Mouse (Mus musculus) gastrocnemius, adult 8-10 months (tissue): Measurements from ENCODE around the gene Slit1. TPM values are rescaled to one million over a fixed set of nuclear protein-coding genes. Genes with fewer than 3 reads are reported as not detected.

ENCODE experiments used
- DNase-seq, 2 experiments: peaks; one replicate each; pipeline ENCODE4 v3.0.0; 2022; ENCODE audit warnings: low spot score in 2 of 2
- total RNA-seq, 4 experiments: library from RNA; stranded (reverse); gene quantifications; 2 replicates each; pipeline ENCODE4 v1.2.4; 2022

Gene Slit1
- total RNA-seq, 4 experiments from 2014 or later, result 0.21 to 1.7 (median 0.76) TPM

DNA sequence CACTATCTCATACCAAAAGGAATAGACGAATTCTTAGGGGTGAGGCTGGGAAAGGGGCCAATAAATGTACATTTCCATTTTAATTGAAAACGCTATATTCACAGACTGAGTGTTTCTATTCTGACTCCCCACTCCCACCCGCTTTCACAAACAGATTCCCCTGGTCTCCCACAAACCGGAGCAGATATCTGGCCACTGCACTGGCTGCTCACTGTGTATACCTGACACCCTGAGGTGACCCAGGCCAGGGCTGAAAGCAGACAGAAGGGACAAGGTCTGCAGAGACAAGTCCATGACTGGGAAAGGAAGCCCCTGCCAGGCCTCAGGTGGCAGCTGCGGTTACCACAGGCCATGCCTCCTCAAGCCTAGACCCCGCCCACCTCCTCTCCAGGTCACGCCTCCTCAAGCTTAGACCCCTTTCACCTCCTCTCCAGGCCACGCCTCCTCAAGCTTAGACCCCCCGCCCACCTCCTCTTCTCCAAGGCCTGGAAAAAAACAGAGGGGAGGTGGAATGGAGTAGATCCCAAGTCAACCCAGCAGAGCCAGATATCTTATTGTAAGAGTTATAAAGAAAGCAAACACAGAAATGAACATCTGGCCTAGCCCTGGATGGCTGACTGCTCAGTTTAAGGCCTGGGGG is 18.5 kb downstream of the Slit1 start:
- DNase-seq, result no peak

DNA sequence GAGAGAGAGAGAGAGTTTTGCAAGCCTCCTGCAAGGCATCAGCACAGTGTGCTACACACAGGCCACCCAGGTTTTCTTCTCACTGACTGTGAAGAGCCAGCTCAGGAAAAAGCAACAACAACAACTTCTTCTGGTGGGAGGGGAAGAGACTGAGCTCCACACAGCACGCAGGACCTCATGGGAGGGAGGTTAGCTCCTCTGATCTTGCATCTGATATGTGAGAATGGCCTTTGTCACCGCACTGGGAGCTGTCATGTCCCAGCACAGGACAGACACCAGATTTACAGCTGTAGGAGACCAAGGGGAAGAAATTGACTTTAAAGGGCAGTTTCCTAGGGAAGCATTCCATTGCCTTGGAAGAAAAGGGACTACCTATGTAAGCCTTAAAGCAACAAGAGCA is 20.1 kb downstream of the Slit1 start:
- no peak for DNase-seq

DNA sequence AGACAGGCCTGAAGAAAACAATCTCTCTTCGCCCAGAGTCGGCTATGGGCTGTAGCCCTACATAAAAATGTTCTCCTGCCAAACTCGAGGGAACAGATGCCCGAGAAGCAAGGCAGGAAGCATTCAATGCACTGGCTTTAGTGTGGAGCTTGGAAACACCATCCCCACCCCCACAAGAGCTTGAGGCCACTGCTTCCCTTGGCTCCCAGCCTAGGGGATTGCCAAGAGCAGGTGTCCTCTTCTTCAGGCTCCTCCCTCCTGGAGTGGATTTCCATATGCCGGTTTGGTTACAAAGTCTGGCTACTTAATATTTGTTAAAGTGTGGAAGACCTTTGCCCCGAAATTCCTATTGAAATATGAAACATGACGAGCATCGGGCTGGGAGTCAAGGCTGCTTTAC is 24.0 kb downstream of the Slit1 start:
- no peak for DNase-seq

DNA sequence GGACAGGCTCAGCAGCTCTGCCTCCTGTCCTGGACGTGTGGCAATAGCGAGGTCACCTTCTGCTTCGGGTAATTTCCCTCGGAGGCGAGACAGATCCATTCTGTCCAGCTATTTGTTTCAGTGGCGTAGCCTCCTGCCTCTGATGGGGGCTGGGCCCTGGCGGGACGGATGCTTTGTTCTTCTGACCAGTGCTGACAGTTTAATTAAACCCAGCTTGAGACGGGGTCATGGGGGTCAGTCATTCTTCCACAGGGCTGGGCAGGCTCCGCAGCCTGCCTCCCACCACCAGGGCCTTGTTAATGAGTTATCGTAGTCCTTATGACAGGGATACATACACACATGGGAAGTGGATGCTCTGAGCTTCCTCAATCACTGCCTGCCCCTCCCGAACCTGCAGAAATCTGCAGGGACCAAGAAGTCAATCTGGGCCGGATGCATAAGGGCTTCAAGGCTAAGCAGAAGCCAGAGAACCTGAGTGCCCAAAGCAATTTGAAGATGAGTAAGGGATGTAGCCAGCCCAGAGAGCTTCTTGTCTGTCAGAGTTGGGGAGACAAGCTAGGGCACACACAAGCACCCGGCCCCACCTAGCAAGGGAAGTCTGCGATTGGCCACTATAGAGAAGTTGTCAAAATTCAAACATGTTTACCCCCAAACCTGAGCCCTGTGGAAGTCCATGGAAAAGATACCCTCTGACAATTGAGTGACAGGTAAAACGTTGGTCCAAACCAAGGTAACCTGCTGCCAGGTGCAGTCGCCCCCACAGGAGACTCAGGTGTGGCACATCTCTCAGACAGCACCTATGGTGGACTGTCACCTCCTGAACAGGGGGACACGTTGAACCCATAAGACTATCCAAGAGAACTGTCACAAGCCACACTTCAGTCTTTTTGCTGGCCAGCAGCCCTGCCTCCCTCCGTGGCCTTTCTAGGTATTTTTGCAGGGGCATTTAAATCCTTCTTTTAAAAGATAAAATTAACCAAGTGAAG is 26.9 kb downstream of the Slit1 start:
- no peak for DNase-seq

DNA sequence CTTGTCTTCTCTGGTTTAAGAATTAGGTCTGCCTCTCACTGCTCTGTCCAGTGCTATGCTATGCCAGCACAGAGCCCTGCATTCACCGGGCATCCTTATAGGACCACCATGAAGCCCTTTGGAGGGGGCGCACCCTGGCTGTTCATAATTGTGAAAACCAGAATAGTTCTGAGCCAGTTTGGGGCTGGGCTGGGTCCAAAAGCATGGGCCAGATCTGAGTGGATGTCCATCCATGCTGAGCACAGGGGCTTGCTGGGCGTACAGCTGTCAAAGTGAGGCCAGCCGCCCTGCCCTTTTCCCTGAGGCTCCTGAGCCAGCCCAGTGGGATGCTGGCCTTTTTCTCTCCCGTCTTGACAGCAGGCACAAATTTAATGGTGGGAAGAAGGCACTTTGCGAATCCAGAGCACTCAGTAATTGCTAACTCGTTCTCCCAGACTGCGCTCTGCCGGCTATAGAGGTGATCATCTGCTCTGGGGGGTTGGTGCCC is 29.0 kb downstream of the Slit1 start:
- DNase-seq, result no peak

DNA sequence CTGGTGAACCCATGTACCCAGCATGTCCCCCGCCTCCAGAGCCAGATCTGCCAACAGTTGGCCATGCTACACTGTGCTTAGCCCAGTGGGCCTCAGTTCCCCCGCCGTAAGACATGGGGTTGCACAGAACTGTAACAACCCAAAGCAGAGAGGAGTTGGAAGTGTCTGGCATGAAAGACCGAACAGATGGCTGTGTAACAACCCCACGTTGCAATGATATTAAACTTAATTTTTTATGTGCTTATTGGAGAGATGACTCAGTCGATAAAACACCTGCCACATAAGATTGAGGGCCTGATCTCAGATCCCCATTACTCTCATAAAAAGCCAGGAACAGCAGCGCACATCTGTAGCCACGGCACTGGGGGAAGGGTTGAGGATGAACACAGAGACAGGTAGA is 30.6 kb downstream of the Slit1 start:
- DNase-seq, result no peak

DNA sequence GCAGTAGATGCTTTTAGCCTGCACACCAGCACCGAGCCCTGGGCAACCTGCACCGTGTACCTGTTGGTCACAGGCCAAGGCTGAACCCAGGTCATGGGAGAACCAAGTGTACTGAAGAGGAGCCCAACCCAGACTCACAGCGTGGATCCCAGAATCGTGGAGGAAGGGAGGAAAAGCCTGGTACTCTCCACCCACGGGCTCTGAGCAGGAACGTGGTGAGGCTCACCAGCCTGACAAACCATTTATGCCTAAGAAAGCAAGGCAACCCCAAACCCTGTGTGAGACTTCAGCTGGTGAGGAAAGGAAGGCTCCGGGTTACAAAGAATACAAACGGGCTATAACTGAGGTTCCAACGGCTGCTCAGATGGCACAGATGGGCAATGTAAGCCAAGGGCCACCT is 31.8 kb downstream of the Slit1 start:
- DNase-seq, result no peak

DNA sequence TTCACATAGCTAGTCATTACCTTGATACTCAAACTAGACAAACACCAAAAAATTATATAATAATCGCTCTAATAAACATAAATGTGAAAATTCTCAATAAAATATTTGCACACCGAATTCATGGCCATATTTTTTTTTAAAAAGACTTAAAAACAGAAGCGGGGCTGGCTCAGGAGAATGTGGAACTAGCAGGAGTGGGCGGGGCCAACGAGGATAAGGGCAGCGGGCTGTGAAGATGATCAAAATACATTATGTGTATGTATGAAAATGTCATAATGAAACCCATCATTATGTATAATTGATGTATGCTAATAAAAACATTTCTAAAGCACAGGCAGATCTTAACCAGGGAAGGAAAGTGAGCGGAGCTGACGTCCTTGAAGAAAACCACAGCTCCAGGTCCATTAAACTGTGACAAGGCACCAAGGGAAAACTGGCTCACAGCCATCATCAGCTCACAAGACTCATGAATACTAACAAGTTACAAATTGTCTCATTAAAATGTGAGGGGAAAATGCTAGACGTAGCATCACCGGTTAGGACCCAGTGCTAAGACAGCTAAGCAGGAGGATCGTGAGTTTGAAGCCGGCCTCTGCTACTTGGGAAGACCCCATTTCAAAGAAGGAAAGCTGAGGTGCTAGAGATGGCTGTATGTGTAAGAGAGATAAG is 33.8 kb downstream of the Slit1 start:
- DNase-seq, result no peak

DNA sequence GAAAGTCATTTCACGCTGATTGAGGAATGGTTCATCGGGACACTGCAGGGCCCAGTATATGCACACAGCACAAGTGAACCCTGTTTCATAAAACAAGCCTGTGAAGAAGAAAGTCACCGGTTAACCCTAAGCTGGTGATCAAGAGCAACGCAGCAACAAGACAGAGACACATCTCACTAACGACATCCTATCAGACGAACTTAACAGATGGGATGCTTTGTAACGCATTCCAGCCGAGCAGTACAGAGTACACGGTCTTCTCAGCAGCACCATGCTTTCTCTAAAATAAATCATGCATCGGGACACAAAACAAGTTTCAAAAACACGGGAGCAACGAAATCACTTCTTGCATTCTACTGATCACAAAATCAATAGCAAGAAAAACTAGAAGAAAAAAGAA is 35.6 kb downstream of the Slit1 start:
- DNase-seq, result no peak

DNA sequence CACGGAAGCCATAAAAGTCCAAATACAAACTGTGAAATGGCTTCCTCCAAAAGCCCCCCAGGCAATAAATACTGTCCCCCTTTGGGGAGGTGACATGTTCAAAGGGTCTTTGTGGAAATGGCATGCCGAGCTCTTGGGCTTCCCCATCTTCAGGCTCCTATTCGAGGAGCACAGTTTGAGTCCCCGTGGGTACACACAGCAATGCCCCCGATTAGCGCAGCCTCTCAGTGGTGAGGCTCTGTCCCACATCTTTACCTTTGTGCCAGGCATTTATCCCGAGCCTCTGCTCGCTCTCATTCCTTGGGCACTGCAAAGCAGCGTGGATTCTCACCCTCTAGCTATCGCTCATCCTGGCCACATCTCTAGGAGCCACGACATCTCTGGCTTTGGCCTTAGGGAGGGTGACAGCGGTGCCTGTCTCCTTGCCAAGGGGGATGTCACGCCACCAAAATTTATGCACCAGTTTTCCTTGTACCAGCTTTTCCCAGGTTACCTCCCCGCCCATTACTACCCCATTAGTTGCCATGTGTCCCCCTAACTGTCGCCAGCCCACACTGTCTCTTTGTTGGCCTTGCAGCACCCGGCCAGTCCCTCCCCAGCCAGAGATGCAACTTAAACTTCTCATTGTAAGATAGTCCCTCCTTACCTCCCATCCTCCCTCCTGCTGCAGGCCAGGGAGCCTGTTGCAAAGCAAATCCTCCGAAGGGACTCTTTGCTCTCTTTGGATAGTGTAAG is 37.2 kb downstream of the Slit1 start:
- no peak for DNase-seq

DNA sequence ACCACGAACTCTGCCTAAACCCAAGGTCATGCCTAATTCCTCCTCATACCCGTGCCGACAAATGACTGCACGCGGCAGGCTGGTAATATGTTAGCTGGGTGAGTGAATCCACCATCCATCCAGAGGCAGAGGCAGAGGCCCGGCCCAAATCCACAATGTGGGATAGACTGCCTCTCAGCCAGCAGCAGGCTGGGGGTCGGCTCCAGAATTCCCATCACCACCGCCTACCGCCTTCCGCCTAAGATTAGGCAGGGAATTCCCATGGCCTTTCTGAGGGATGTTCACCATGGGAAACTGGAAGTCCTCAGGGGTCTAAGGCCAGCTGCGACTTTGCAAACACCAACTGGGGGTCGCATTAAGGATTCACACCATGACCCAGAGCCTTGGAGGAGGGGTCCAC is 38.0 kb downstream of the Slit1 start:
- no peak for DNase-seq

DNA sequence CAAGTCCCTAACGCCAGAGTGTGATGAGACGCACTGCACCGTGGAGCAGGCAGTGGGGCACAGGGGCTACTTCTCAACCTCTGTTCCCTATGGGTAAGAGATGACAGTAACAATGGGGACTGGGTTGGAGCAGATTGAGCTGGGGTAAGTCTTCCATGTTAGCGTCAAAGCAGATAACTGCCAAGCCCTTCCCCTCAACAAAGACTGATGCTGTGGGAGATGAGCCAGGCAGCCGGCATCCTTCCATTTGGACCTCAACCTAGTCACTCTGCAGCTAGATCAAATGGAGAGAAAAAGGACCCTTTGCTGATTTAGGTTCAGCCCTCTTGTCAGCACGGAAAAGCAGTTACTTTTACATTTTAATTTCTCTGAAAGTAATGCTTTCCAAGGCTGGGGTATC is 40.8 kb downstream of the Slit1 start:
- DNase-seq, result no peak

DNA sequence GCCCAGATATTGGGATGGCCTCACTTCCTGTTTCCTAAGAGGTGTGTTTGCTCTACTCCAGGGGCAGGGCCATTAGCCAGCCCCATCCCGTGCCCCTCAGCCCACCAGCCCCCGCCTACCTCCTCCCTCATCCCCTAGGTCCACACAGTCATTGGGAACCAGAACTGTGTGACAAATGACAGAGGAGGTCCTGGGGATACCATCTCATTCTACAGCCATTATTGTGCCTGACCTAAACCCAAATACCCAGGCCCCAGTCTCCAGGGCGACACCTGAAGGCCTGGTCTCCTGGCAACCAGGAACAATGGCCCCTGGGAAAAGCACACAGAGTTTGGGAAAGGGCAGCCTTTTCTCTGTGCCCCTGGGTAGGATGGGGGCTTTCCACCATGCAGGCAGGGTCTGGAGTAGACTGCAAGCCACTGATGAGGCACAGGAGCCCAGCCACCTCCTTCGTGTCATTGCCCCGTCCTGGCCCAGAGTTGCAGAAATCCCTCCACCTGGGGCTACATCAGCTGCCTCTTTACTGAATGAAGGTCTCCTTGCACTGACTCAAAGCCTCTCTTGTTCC is 44.5 kb downstream of the Slit1 start:
- no peak for DNase-seq

DNA sequence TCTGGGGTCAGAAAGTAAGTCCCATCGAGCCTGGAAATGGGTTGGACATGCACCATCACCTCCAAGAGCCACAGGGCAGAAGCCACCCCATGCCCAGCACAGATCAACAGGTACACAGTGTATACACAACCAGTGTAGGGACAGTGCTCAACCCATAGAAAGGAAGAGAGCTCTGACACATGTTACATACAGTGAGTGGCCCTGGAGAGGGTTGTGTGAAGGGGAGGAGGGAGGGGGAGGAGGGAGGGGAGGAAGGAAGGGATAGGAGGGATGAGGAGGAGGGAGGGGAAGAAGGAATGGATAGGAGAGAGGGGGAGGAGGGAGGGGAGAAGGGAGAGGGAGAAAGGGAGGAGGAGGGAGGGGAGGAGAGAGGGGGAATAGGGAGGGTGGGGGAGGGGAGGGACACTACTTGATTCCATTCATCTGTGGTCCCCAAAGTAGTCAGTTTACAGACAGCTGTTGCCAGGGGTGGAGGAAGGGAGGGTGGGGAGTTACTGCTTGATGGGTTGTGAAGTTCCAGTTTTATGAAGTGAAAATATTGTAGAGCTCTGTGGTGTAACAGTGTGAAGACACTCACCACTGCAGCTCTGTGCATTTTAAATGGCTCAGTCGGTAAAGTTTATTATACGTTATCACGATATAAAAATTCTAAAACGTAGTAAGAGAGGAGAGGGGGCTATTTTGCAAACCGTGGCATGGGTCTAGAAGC is 45.5 kb downstream of the Slit1 start:
- no peak for DNase-seq

DNA sequence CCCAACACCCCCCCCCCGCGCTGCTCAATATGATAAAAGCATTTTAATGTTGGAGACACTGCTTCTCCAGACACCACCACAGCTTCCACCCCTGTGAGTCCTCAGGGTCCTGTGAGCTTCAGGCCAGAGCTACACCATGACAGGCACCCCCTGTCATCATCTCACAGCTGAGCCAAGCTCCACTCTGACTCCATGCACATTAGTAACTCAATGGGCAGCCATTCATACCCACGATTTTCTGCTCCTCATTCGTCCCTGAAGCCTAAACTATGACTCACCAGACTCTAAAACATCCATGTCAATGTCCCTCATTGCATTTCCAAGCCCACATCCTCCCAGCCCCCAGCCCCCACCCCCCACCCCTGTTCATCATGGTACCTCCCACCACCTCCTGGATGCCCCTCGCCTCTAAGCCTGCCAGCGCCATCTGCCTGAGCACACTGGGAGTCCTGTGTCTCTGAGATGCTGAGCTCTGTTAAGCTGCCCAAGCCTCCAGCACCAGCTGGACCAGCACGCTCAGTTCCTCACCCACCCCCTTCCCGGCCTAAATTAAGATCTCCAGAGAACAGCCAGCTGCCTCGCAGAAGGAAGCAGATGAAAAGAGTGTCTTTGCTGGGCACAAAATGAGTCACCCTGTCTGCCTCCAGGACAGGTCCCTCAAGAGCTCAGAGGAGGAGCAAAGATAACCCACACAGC is 46.2 kb downstream of the Slit1 start:
- no peak for DNase-seq

DNA sequence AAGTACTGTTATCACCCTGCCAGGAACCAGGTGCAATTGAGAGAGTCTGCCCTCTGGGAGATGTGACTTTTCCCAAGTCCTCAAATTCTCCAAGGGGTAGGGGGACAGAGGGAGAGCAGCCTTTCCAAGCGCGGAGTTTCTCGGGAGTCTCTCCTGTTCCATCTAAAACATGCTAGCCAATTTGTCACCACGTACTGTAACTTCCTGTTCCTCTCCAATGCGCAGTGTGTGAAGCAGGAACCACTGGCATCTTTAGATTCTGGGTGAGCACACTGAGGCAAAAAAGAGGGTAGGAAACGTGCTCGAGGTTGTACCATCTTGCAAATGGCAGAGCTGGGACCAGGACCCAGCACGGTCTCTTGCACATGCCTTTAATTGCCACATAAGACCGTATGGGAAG is 47.0 kb downstream of the Slit1 start:
- DNase-seq, result no peak

DNA sequence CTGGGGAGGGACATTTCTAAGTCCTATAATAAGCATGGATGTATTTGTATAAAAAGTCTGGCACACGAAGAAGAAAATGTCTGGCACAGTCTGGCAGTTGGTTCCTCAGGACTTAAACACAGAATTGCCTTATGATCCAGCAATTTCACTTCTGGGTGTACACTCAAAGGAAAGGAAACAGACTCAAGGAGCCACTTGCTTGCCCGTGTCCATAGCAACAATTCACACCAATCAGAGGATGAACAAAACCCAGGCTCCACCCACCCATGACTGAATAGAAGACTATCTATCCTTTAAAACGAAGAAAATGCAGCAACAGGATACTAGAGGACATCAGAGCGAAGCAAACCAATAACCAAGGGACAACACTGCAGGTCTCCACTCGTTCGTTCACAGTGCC is 48.4 kb downstream of the Slit1 start:
- DNase-seq, result no peak

DNA sequence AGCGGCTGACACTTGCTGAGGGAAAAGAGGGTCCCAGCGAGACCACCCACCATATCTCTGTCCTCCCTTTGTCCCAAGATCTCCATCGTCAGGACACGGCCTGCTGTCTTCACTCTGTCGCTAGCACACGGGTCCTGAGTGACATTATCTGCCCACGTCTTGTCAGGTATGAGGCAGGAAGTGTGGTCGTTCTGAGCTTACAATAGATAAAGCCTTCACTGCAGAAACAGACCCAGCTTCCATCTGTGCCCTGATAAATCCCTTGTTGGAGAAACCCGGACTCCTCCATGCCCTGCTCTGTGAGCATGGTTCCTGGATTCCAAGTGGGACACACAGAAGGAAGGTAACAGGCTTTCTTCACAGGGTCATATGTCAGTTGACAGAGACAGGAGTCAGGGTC is 48.9 kb downstream of the Slit1 start:
- DNase-seq, result no peak

DNA sequence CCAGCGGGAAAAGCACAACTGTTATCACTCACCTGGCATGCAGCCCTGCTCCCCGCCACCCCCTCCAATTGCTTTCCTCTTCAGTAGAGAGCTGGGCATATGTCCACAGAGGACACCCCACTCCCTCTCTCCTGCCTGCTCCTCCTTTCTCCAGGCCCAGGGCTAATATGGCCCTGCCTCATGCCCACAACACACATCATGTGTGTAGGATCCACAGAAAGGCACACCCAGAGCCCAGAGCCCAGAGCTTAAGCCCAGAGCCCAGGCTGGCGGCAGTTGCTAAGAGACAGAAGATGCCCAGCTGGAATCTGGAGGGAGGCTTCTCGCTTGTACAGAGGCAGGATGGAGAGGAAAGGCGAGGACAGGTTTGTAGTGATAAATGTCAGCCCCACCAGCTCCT is 49.7 kb downstream of the Slit1 start:
- no peak for DNase-seq

DNA sequence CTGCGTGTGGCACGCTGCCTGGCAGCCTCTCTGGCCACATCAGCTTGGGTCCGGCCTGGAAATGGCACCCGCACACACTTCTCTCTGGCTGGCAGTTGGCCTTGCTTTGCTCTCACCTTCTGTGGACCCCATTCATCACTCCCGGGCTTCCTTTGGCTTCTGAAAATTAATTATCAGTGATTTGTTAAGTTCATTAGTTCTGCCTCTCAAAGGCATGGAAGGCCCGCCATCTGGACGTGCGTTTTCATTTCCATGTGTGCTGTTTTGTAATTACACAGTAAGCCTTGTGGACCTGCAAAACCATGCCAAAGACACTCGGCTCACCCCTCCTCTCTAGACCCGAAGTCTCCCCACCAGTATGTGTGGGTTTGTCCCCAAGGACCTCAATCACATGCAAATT is 53.4 kb downstream of the Slit1 start:
- DNase-seq, result no peak
